Mouse (Mus musculus) intestine, embryonic 14.5 days (tissue): ENCODE data around the gene Actr3b. TPM values are rescaled to one million over a fixed set of nuclear protein-coding genes. Genes with fewer than 3 reads are reported as not detected.
"Not testable (repeated sequence)": the region's sequence is repeated elsewhere in the genome, so short reads cannot be mapped to it uniquely, and the experiment has no call there.

ENCODE experiments used
- ATAC-seq: fragments of 200-750 bp; cut with Nextera tagmentation; replicated peaks from 2 replicates; pipeline ENCODE4 v1.8.0; 2017; ENCODE audit warnings: low read depth, moderate number of reproducible peaks, moderate TSS enrichment, moderate library complexity; ENCODE audit not compliant: low FRiP score, low TSS enrichment
- DNase-seq: peaks from one replicate; pipeline ENCODE4 v3.0.0-alpha.2; 2018; ENCODE audit warnings: low spot score
- H3K27ac ChIP-seq: fragments of 300-500 bp; sonication (generic); 2 replicates; pipeline ENCODE4 v1.5.1; 2014; ENCODE audit warnings: low read depth, mild to moderate bottlenecking, control low read depth
- H3K27me3 ChIP-seq: fragments of 300-500 bp; sonication (generic); replicated peaks from 2 replicates; pipeline ENCODE4 v1.6.1; 2014; ENCODE audit warnings: low read length, control low read depth; ENCODE audit not compliant: control insufficient read depth, insufficient read depth
- H3K36me3 ChIP-seq: fragments of 300-500 bp; sonication (generic); 2 replicates; pipeline ENCODE4 v1.6.1; 2014; ENCODE audit warnings: low read length, control low read depth; ENCODE audit not compliant: control insufficient read depth, insufficient read depth
- H3K4me1 ChIP-seq: fragments of 300-500 bp; sonication (generic); replicated peaks from 2 replicates; pipeline ENCODE4 v1.6.1; 2014; ENCODE audit warnings: low read length, control low read depth, mixed read lengths; ENCODE audit not compliant: control insufficient read depth, insufficient read depth
- H3K4me2 ChIP-seq: fragments of 300-500 bp; sonication (generic); 2 replicates; pipeline ENCODE4 v1.6.1; 2014; ENCODE audit warnings: low read length
- H3K4me3 ChIP-seq: fragments of 300-500 bp; sonication (generic); 2 replicates; pipeline ENCODE4 v1.5.1; 2014; ENCODE audit warnings: low read depth, low read length, control low read depth, mixed read lengths
- H3K9ac ChIP-seq: fragments of 300-500 bp; sonication (generic); 2 replicates; pipeline ENCODE4 v1.6.1; 2014; ENCODE audit warnings: mild to moderate bottlenecking, low read length
- H3K9me3 ChIP-seq: fragments of 300-500 bp; sonication (generic); 2 replicates; pipeline ENCODE4 v1.6.1; 2016; ENCODE audit warnings: low read length, control low read depth; ENCODE audit not compliant: control insufficient read depth
- WGBS: fragments of 180-500 bp; shearing (Covaris S2); extraction: QIAGEN DNeasy Blood & Tissue Kit; methylation state at CpG from one replicate; pipeline ENCODE4 v1.1.7; 2014; 5-methylcytosine and 5-hydroxymethylcytosine counted together
- polyA plus RNA-seq: library from polyadenylated mRNA; unstranded; fragments of >200 nt; fragmentation: Nextera tagmentation; extraction: Ambion mirVana; gene quantifications from 2 replicates; pipeline ENCODE4 v1.2.1, GENCODE M21; 2014

The Actr3b gene
- polyA plus RNA-seq, 1 experiment from 2014 or later = 3.5 TPM

- H3K9ac ChIP-seq = no peak overlapping the region
- H3K4me2 ChIP-seq = no peak overlapping the region
- DNase-seq (no peak), ATAC-seq (no peak)
- no peaks in the 10 kb centered on the region for H3K27me3 ChIP-seq
- H3K4me1 ChIP-seq = no peaks in the 10 kb centered on the region
- H3K4me3 ChIP-seq = no peak overlapping the region
- H3K27ac ChIP-seq = no peak overlapping the region
- no peaks in the 10 kb centered on the region for H3K9me3 ChIP-seq
- WGBS = 81% methylated on average over 3 of the region's 3 CpGs
- H3K36me3 ChIP-seq = no peaks in the 10 kb centered on the region
Observed at GRCm38 (mm10) chr5:25866201-25866600, 106.4 kb downstream of the Actr3b start.

GRCm38 (mm10) chr5:25869880-25870279 is 110.1 kb downstream of the Actr3b start:
- DNase-seq = no peak
- 83% methylated on average over 8 of the region's 8 CpGs for WGBS
- no peaks in the 10 kb centered on the region for H3K36me3 ChIP-seq
- H3K9me3 ChIP-seq = no peaks in the 10 kb centered on the region
- H3K27ac ChIP-seq = no peak overlapping the region
- H3K4me3 ChIP-seq = no peak overlapping the region
- no peak for ATAC-seq
- no peaks in the 10 kb centered on the region for H3K4me1 ChIP-seq
- H3K4me2 ChIP-seq = no peak overlapping the region
- no peaks in the 10 kb centered on the region for H3K27me3 ChIP-seq
- no peak overlapping the region for H3K9ac ChIP-seq

GRCm38 (mm10) chr5:25870632-25871031 is 110.8 kb downstream of the Actr3b start:
- Histone ChIP-seq H3K4me1 (no peaks in the 10 kb centered on the region), H3K27ac (no peak overlapping the region), H3K4me3 (no peak overlapping the region), H3K9ac (no peak overlapping the region), H3K4me2 (no peak overlapping the region), H3K9me3 (no peaks in the 10 kb centered on the region), H3K27me3 (no peaks in the 10 kb centered on the region), H3K36me3 (no peaks in the 10 kb centered on the region)
- DNase-seq = no peak
- 69% methylated on average over 3 of the region's 3 CpGs for WGBS
- no peak for ATAC-seq

GRCm38 (mm10) chr5:25871342-25872023 is 111.7 kb downstream of the Actr3b start:
- DNase-seq = no peak
- 88% methylated on average over 12 of the region's 12 CpGs for WGBS
- H3K9me3 ChIP-seq = no peaks in the 10 kb centered on the region

GRCm38 (mm10) chr5:25873046-25873445 is 113.2 kb downstream of the Actr3b start:
- Histone ChIP-seq H3K4me1 (no peaks in the 10 kb centered on the region), H3K4me3 (no peak overlapping the region), H3K9ac (no peak overlapping the region), H3K4me2 (no peak overlapping the region), H3K9me3 (no peaks in the 10 kb centered on the region), H3K36me3 (no peaks in the 10 kb centered on the region), H3K27me3 (no peaks in the 10 kb centered on the region), H3K27ac (no peak overlapping the region)
- no peak for ATAC-seq
- DNase-seq = no peak
- WGBS = 70% methylated on average over 2 of the region's 2 CpGs

More at GRCm38 (mm10) chr5:25871342-25872023, 111.7 kb downstream of the Actr3b start:
- Histone ChIP-seq H3K36me3 (no peaks in the 10 kb centered on the region), H3K27ac (no peak overlapping the region), H3K27me3 (no peaks in the 10 kb centered on the region), H3K9ac (no peak overlapping the region), H3K4me3 (no peak overlapping the region), H3K4me1 (no peaks in the 10 kb centered on the region), H3K4me2 (no peak overlapping the region)
- ATAC-seq = no peak

GRCm38 (mm10) chr5:25875927-25876326 is 116.1 kb downstream of the Actr3b start:
- not testable (repeated sequence) for H3K27me3 ChIP-seq, H3K4me2 ChIP-seq, DNase-seq, H3K9me3 ChIP-seq, H3K4me3 ChIP-seq, ATAC-seq, H3K4me1 ChIP-seq, H3K36me3 ChIP-seq, H3K27ac ChIP-seq, H3K9ac ChIP-seq

- Histone ChIP-seq H3K27ac (no peak overlapping the region), H3K27me3 (no peaks in the 10 kb centered on the region)
Observed at GRCm38 (mm10) chr5:25877281-25877680, 117.5 kb downstream of the Actr3b start.

GRCm38 (mm10) chr5:25877996-25878395 is 118.2 kb downstream of the Actr3b start:
- H3K27me3 ChIP-seq = no peaks in the 10 kb centered on the region
- no peaks in the 10 kb centered on the region for H3K36me3 ChIP-seq
- WGBS = 82% methylated on average over 3 of the region's 3 CpGs
- no peak overlapping the region for H3K4me3 ChIP-seq
- no peak overlapping the region for H3K27ac ChIP-seq
- DNase-seq (no peak), ATAC-seq (no peak)
- H3K9ac ChIP-seq = no peak overlapping the region
- H3K4me1 ChIP-seq = no peaks in the 10 kb centered on the region
- no peak overlapping the region for H3K4me2 ChIP-seq
- no peaks in the 10 kb centered on the region for H3K9me3 ChIP-seq

More at GRCm38 (mm10) chr5:25877281-25877680, 117.5 kb downstream of the Actr3b start:
- H3K4me3 ChIP-seq = no peak overlapping the region
- no peaks in the 10 kb centered on the region for H3K36me3 ChIP-seq
- ATAC-seq = no peak
- no peak for DNase-seq
- H3K4me2 ChIP-seq = no peak overlapping the region
- H3K9ac ChIP-seq = no peak overlapping the region
- H3K9me3 ChIP-seq = no peaks in the 10 kb centered on the region
- 84% methylated on average over 5 of the region's 5 CpGs for WGBS
- H3K4me1 ChIP-seq = no peaks in the 10 kb centered on the region

- DNase-seq (no peak), ATAC-seq (no peak)
- Histone ChIP-seq H3K4me3 (no peak overlapping the region), H3K4me2 (no peak overlapping the region), H3K27me3 (no peaks in the 10 kb centered on the region), H3K9ac (no peak overlapping the region), H3K27ac (no peak overlapping the region), H3K9me3 (peaks cover 4% of the 10 kb centered on the region; the same call in 1 of the 2 replicates), H3K4me1 (no peaks in the 10 kb centered on the region), H3K36me3 (no peaks in the 10 kb centered on the region)
- WGBS = 61% methylated on average over 3 of the region's 3 CpGs
Observed at GRCm38 (mm10) chr5:25886708-25887107, 126.9 kb downstream of the Actr3b start.
